Mouse (Mus musculus) heart, postnatal 36 days (tissue): Measurements from ENCODE around the gene Cct3. TPM values are rescaled to one million over a fixed set of nuclear protein-coding genes. Genes with fewer than 3 reads are reported as not detected.
"Not testable (repeated sequence)": the region's sequence is repeated elsewhere in the genome, so short reads cannot be mapped to it uniquely, and the experiment has no call there.

Experiments used
- DNase-seq, 2 experiments: peaks; one replicate each; pipeline ENCODE4 v3.0.0; 2021 to 2022
- intact Hi-C: fragments of 180-260 bp; cut with DNase I; formaldehyde crosslinking; loops from one replicate; pipeline ENCODE4 v1.15.1; 2025
- total RNA-seq, 2 experiments: library from RNA; stranded (reverse); gene quantifications; 2 replicates each; pipeline ENCODE4 v1.2.3; 2021

Cct3 gene
- total RNA-seq, 2 experiments from 2014 or later = 164 to 174 TPM

DNA sequence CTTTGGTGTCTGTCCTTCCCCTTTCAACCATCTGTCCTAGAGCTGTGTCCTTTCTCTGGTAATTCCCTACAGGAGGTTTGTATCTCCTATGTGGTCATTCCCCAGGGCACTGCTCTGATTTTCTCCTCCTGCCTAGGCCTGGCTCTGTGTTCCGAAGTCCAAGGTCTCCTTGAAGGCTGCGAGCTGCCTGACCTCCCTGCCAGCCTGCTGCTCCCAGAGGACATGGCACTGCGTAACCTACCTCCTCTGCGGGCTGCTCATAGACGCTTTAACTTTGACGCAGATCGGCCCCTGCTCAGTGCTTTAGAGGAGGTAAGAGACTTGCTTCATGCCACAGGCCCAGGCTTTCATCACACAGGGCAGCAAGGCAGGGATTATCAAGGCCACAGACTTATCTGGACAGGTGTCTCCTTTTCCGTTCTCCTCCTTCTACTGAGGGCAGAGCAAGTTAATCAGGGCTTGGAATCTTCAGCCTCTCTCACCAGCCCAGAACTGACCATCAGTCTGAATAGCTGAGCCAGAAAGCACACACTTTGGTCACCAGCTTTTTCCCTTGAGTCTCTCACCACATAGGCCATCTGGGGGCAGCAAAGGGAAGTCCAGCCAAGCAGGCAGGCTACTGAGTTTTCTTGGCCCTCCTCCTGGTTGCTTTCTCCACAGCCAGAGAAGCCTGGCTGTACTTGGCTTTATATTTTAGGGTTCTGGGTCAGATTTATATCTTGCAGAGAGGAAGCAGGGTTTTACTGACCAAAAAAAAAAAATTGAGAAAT, 57.7 kb downstream of the Cct3 start:
- intact Hi-C loops = no loop called here
- DNase-seq = no peak

DNA sequence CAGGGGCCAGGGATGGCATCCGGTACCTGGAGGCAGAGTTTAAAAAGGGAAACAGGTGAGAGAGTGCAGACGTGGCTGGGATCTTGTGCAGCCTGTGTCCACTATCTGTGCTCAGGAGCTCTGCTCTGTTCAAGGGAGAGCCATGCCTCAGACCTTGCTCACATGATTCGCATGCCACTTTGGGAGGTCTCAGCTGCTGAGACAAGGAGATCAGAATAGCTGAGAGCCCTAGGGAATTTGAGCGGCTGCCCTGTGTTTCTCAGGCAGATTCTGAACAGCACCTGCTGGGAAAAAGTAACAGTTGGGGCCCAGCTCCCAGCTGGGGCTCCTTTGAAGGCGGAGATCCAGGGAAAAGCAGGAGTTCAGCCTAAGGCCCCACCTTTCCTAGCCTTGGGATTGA, 62.7 kb downstream of the Cct3 start:
- intact Hi-C loops = no loop called here
- DNase-seq = no peak

DNA sequence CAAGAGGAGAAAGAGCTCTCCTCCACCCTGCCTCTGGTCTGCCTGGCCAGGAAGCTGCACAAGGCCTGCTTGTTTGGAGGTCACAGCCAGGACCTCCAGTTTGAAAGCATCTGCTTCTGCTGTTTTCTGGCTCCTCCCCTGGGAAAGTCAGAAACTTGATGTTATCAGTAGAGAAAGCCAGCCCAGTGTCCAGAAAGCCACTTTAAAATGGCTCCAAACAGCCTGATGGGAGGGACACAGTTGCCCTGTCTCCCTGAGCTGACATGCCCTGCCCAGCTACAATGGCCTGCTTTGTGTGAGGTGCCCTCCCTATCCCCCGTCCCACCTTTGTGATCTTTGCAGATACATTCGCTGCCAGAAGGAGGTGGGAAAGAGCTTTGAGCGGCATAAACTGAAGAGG, 63.1 kb downstream of the Cct3 start:
- intact Hi-C loops = no loop called here
- no peak for DNase-seq

DNA sequence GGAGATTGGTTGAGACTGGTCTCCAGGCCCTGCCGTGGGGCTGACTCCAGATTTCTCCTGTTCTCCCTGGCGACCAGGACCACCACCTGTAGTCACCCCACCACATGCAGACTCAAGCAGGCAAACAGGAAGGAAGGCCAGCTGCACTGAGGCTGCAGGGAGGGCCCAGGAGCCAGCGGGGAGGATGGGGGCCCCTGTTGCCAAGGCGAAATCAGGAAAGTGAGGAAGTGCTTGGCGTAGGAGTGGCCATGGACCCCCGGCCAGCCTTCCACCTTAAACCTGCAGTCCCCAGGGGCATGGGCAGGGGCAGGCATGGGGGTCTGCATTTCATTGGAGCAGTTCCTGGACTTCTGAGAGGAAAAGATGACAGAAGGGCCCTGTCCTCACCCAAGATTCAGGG, 64.2 kb downstream of the Cct3 start:
- intact Hi-C loops = no loop called here
- no peak for DNase-seq

DNA sequence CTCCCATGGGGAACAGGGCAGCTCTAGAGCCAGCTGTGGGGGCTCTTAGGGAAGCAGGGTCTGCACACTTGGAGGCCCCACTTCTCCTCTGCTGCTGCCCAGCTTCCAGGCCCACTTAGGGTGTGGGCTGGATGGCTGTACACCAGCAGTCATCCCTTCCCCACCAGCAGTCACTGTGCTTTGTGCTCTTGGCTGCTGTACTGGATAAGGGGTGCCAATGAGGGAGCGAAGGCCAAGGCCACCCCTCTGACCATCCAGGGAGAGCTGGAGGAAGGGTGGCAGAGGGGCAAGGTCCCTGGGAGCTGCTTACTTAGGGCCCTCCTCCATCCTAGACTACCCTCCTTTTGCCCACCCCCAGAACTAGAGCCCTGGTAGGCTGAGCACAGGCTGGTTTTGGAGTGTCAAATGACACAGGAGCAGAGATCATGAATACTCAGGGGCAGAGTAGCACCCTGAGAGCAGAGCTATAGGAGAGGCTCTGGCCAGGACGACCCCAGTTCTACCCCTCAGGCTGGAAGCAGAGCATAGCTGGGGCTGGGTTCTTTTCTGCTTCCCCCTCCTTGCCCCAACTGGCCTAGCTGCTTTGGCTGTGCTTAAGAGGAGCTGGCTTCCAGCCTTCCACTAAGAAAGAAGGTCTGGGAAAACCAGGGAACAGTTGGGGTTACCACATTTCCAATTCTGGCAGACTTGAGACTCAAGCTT, 64.8 kb downstream of the Cct3 start:
- DNase-seq = no peak
- intact Hi-C loops = no loop called here

DNA sequence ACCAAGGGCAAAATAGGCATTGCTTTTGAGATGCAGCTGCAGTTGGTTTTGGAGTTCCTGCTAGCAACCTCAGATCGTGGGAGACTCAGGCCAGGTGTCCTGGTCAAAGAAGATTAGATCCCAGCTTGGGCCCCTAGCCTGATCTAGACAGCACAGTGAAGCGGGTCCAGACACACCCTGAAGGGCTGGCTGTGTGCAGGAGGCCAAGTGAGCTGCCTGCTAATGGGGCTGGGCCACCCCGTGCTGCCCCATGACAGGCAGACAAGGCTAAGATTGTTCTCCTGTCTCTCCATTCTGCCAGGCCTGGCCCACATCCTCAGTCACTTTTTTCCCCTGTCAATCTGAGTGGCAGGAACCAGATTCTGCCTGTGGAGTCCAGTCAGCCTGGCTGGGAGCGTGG, 66.8 kb downstream of the Cct3 start:
- intact Hi-C loops = no loop called here
- no peak for DNase-seq

DNA sequence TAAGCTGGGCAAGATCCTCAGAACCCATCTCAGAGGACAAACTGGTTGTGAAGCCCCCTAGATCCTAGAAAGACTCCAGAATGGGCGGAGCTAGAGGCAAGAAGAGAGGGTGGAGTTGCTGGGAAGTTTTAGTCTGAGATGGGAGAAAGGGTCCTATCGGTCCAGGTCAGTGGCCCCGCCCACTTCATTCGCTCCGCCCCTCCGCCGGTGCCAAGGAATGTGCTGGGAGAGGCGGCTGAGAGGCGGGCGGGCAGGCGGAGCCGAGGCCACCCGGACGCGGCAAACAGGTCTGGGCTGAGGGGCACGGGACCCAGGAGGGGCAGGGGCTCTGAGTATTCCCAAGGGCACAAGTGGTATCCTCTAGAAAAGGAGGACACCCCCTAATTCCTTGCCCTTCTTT, 67.4 kb downstream of the Cct3 start, which contains the start of gene Paqr6:
Gene Paqr6, plus strand, starts transcription at position 248 of the 400 bp plus-strand sequence.
- intact Hi-C loops = no loop called here

DNA sequence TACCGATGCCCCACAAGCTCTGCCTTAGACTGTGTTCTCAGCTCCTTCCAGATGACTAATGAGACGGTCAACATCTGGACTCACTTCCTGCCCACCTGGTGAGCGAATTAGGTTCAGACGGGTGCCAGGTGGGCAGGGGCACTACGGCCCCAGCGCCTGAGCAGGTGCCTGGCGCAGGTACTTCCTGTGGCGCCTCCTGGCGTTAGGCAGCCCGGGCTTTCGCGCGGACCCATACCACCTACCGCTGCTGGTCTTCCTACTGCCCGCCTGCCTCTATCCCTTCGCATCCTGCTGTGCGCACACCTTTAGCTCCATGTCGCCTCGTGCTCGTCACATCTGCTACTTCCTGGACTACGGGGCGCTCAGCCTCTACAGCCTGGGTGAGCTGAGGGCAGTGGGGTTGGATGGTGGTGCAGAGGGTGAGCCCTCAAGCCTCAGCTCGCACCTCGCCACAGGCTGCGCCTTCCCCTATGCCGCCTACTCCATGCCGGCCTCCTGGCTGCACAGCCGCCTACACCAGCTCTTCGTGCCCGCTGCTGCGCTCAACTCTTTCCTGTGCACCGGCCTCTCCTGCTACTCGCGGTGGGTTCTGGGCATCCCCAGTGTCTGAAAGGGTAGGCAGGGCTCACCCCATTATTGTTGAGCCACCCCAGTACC, 68.9 kb downstream of the Cct3 start:
- intact Hi-C loops = no loop called here
- no peak for DNase-seq

More for the DNA sequence above, 67.4 kb downstream of the Cct3 start, which contains the start of gene Paqr6:
- peak; percentile 59 to 74 for DNase-seq

DNA sequence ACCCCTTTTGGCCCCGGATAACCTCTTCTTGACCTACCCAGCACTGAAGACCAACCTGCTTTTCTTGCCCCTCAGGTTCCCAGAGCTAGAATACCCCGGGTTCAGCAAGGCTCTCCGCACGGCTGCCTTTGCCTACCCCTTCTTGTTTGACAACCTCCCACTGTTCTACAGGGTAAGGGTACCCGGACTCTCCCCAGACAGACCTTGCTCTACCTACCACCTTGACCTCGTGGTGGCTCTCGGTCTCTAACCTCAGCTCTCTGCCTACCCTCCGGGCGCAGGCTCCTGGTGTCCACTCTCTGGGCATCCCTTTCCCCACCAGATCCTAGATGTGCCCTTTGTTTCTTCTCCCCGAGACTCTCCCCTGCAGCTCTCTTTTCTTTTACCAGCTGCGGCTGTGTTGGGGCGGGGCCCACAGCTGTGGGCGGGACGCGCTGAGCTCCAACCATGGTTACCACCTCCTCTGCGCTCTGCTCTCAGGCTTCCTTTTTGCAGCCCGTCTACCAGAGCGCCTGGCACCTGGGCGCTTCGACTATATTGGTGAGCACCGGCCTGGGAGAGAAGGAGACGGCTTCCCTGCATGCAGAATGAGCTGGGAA, 70.0 kb downstream of the Cct3 start:
- DNase-seq = peak in 1 of 2 experiments; percentile 19

DNA sequence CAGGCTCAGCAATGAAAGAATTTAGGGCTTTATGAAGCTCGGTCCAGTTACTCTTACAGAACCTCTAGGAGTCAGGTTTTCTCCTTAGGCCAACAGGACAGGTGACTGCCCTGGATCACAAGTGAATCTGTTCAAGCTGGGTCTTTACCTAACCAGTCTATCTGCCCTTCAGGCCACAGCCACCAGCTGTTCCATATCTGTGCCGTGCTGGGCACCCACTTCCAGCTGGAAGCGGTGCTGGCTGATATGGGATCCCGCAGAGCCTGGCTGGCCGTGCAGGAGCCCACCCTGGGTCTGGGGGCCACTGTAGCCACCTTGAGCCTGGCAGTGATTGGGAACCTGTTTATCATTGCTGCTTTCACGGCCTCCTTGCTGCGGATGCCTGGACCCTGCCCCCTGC, 70.6 kb downstream of the Cct3 start:
- intact Hi-C loops, DNase-seq: not testable (repeated sequence)

More for the DNA sequence above, 70.0 kb downstream of the Cct3 start:
- intact Hi-C loops = not testable (repeated sequence)

DNA sequence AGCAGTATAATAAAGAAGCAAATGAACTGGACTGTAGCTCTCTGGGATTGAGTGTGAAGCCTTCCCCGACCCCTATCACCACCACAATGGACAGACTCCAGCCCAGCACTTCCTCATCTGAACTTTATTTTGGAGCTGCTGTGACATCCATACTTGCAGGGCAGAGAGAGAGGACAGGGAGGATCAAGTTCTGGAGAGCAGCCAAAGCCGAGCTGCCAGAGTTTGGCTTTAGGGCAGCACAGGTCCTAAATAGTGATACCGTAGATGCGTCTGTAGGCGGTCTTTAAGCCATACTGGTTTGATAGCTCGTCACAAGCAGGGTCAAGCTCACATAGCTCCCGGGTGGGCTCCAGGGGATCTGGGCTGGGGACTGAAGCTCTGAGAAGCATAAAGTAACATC, 71.6 kb downstream of the Cct3 start:
- intact Hi-C loops, DNase-seq: not testable (repeated sequence)

Other genes starting within 250 kb of the Cct3 start
- 10 to 100 TPM; 73.9 to 75.5 TPM for gene Naxe, start 238.6 kb upstream of the Cct3 start, total RNA-seq
- gene Ttc24, start 218.8 kb upstream of the Cct3 start, total RNA-seq = not detected
- under 1 TPM; 0.76 to 0.94 TPM for gene Iqgap3, start 215.1 kb upstream of the Cct3 start, total RNA-seq
- gene Mef2d, start 154.7 kb upstream of the Cct3 start, total RNA-seq = 100 to 1,000 TPM; 123 to 138 TPM
- gene Rhbg, start 42.4 kb upstream of the Cct3 start, total RNA-seq = not detected
- under 1 TPM; 0.33 to 0.43 TPM for gene Gm38392, start 9.9 kb upstream of the Cct3 start, total RNA-seq
- 1 to 10 TPM; 5.2 to 6.8 TPM for gene Tsacc, start 117 bp upstream of the Cct3 start, total RNA-seq
- 10 to 100 TPM; 87.9 to 88.4 TPM for gene Glmp, start 27.9 kb downstream of the Cct3 start, total RNA-seq
- gene Tmem79, start 39.0 kb downstream of the Cct3 start, total RNA-seq = 1 to 10 TPM; 1.1 to 2.1 TPM
- gene Smg5, start 39.1 kb downstream of the Cct3 start, total RNA-seq = 10 to 100 TPM; 38.7 to 42.7 TPM
- gene Paqr6, start 67.5 kb downstream of the Cct3 start, total RNA-seq = 1 to 10 TPM in 1 of 2 experiments, under 1 TPM in 1; 0.46 to 1.2 TPM
- gene Bglap3, start 75.6 kb downstream of the Cct3 start, total RNA-seq = not detected
- not detected for gene Bglap2, start 81.6 kb downstream of the Cct3 start, total RNA-seq
- gene Bglap, start 87.3 kb downstream of the Cct3 start, total RNA-seq = not detected
- gene Pmf1, start 113.2 kb downstream of the Cct3 start, total RNA-seq = 10 to 100 TPM; 14.5 to 18.3 TPM
- 10 to 100 TPM; 11.6 to 15.6 TPM for gene Slc25a44, start 128.0 kb downstream of the Cct3 start, total RNA-seq
- gene Sema4a, start 164.1 kb downstream of the Cct3 start, total RNA-seq = 1 to 10 TPM; 3.1 to 3.6 TPM
- gene Lmna, start 212.8 kb downstream of the Cct3 start, total RNA-seq = 100 to 1,000 TPM; 121 to 130 TPM
- under 1 TPM; 0.22 to 0.58 TPM for gene Mex3a, start 235.3 kb downstream of the Cct3 start, total RNA-seq